Mouse (Mus musculus) liver, postnatal 0 days (tissue): ENCODE results near the gene Nccrp1.
"Not testable (repeated sequence)": the region's sequence is repeated elsewhere in the genome, so short reads cannot be mapped to it uniquely, and the experiment has no call there.

ENCODE experiments used
- CTCF ChIP-seq: sonication (generic); IDR thresholded peaks from 2 replicates; pipeline ENCODE4 v1.5.1; 2016; ENCODE audit warnings: antibody characterized with exemption, low read depth
- EP300 ChIP-seq: IDR thresholded peaks from 2 replicates; pipeline ENCODE4 v1.6.1; 2016; ENCODE audit warnings: antibody characterized with exemption, low read depth, mild to moderate bottlenecking

- TF ChIP-seq CTCF, EP300: not testable (repeated sequence)
Observed at GRCm38 (mm10) chr7:28522536-28522935, 24.5 kb downstream of the Nccrp1 start, which contains the start of gene Ifnl3.
